Mouse (Mus musculus) yolk sac, embryonic 10.5 days (tissue): Measurements from ENCODE around the gene Iqcf3.
"Not testable (repeated sequence)": the region's sequence is repeated elsewhere in the genome, so short reads cannot be mapped to it uniquely, and the experiment has no call there.

ENCODE experiments used
- DNase-seq: peaks from one replicate; pipeline ENCODE4 v3.0.0-alpha.2; 2017; ENCODE audit warnings: low spot score

Iqcf3 gene

DNA sequence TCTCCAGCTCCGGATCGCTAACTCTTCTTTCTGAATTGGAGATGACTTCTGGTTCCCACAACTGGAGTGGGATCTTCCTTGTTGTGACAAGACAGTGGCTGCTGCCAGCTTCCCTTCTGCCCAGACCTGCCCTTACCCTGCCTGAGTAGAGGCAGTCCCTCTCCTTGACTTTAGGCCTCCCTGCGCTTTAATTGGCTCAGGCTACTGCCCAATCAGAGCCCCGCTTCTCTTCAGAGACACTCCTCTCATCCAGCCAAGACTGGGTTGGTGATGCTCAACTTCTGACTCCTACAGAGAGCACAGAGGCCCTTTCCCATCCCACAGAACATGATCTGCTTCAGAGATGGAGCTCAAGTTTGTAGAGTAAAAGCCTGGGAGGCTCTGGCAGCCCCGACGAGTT, 57.2 kb downstream of the Iqcf3 start:
- DNase-seq: no peak

GRCm38 (mm10) chr9:106501846-106502245, 59.6 kb downstream of the Iqcf3 start:
- no peak for DNase-seq

GRCm38 (mm10) chr9:106499667-106500066, 61.8 kb downstream of the Iqcf3 start, which contains the start of gene Iqcf1:
Gene Iqcf1, plus strand, starts transcription at chr9:106499967.
- DNase-seq: no peak

DNA sequence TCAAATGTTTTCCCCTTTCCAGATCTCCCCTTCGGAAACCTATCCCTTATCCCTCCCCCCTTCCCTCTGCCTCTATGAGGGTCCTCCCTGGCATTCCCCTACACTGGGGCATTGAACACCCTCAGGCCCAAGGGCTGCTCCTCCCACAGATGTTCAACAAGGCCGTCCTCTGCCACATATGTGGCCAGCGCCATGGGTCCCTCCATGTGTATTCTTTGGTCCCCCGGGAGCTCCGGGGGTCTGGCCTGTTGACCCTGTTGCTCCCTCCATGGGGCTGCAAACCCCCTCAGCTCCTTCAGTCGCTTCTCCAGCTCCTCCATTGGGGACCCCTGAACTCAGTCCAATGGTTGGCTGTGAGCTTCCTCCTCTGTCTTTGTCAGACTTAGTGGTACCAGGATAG, 73.8 kb downstream of the Iqcf3 start:
- not testable (repeated sequence) for DNase-seq

DNA sequence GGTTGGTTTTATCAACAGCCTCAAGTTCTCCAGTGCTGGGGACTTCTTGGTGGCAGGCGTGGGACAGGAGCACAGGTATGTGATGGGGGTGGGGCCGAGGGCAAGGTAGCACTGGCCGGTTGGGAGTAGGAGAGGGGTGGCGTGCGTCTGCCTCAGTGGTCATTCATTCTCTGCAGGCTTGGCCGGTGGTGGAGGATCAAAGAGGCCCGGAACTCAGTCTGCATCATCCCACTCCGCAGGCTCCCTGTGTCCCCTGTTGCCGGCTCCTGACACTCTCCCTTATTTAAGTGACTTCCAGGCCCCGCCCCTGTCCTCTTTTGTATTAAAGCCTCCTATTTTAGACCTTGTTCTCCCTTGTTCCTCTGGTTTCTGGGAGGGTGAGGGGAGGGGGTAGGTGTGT, 76.4 kb downstream of the Iqcf3 start:
- no peak for DNase-seq

DNA sequence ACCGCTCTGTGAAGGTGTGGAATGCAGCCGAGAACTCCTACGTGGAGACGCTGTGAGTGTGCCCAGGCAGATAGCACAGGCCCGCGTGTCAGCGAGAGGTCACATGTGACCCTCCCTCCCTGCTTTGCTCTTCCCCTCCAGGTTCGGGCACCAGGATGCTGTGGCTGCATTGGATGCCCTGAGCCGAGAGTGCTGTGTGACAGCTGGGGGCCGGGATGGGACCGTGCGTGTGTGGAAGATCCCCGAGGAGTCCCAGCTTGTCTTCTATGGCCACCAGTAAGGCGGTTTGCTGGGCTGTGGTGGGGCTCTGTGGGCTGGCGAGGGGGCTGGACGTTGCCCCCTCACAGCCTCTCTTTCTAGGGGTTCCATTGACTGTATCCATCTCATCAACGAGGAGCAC, 77.8 kb downstream of the Iqcf3 start:
- DNase-seq: no peak

GRCm38 (mm10) chr9:106483136-106483535, 78.3 kb downstream of the Iqcf3 start:
- DNase-seq: no peak

- no peak for DNase-seq
Observed at GRCm38 (mm10) chr9:106482578-106483115, 78.8 kb downstream of the Iqcf3 start.

DNA sequence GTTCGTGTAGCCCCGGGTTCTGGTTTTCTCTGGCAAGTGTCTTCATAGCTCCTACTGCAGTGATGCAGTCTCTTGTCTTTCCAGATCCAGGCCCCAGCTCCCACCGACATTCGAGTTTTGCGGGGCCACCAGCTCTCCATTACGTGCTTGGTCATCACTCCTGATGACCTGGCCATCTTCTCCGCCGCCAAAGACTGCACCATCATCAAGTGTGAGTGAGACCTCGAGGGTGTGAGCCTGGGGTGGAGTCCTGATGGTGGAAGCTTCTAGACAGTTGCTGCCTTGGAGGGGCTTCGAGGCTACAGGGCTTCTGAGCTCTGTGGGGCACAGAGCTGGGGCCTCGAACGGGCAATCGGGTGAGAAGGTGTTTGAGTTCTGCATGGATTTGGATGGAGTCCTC, 79.8 kb downstream of the Iqcf3 start:
- no peak for DNase-seq

DNA sequence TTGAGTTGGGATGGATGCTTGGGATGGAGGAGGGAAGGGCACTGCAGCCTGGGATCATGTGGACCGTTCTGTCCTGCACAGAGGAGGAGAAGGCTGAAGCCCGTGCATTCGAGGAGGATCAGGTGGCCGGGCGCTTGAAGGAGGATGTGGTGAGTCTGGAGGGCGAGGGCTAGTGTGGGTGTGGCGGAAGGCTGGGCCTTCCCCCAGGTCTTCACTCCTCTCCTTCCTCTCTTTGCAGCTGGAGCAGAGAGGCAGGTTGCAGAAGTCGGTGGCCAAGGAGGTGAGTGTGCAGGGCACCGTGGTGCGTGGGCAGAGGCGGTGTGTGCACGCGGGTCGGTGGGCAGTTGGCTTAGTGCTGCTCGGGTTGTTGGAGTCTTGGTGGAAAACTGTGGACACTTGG, 80.4 kb downstream of the Iqcf3 start:
- no peak for DNase-seq

DNA sequence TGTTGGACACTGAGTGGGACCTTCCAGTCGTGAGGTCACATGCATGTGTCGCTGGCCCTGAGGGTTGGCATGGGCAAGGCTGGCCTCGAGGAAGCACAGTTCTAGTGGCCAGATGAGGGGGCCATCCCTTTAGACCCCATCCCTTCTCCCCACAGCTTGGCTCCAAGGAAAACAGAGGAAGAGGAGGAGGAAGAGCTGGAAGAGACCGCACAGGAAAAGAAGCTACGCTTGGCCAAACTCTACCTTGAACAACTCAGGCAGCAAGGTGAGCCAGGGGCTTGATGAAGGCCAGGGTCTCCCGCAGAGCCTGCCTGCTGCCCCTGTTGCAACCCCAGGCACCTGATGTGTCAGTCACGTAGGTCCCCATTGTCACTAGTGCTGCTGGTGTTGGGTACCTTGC, 80.9 kb downstream of the Iqcf3 start:
- DNase-seq: no peak

- no peak for DNase-seq
Observed at GRCm38 (mm10) chr9:106478101-106478500, 83.3 kb downstream of the Iqcf3 start.

DNA sequence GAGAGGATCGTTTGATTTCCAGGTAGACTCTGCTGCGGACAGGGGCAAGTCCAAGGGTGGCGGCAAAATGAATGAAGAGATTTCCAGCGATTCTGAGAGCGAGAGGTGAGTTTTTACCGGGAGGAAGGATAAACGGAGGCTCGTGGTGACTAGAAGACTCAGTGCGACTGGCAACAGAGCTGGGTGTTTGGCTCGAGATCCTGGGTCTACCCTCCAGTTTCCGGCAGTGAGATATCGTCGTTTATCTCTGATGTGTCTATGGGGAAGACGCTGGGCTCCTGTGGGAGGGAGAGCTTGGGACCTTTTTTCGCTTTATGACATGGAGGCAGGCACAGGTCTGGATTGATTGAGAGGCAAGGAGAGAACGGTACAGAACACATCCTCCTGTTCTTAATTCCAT, 83.8 kb downstream of the Iqcf3 start:
- DNase-seq: no peak

- peak; percentile 99 for DNase-seq
Observed at GRCm38 (mm10) chr9:106476924-106477484, 84.4 kb downstream of the Iqcf3 start, which contains the start of gene Parp3. Gene Parp3, minus strand, starts transcription at chr9:106476949.

DNA sequence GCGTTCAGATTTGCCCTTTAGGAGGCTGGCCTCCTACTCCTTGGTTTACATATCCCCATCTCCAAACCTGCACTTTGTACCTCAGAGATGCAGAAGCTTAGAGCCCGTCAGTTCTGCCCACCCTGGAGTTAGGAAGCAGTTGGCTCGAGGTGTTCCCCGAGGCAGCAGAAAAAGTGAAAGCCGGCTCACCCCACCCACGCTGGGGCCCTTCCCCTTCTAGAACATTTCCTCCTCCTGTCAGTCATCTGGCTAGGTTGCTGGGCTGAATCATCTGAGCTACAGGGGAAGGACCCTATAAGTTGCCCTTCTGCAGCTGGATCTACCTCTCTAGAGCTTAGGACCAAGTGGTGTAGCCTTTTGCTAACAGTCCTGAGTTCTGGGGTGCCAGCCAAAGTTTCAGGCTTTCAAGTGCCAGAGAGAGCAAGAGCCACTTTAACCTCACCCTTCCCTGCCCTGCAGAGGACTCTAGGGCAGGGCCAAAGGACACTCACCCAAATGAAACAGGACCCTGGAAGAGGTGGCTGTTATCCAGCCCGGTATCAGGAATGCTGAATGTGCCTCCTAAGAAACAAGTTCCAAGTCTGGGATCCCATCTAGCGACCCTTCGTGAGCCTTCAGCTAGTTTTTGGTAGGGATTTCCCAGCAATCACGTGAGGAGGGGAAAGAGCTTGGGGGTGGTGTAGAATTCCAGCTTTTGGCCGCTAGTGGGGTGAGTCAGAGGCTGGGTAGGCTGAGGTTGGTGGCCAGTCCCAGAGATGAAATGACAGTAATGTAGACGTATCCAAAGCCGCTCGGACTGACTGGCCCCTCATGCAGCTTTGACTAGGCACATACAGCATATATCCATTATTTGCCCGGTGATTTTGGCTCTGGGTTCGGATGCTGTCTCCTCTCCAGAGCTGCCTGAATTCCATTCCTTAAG, 85.2 kb downstream of the Iqcf3 start:
- DNase-seq: no peak

GRCm38 (mm10) chr9:106475663-106476001, 85.8 kb downstream of the Iqcf3 start, which contains the start of gene Rrp9:
Gene Rrp9, plus strand, starts transcription at chr9:106475963.
- DNase-seq: no peak

GRCm38 (mm10) chr9:106475046-106475445, 86.4 kb downstream of the Iqcf3 start:
- no peak for DNase-seq

DNA sequence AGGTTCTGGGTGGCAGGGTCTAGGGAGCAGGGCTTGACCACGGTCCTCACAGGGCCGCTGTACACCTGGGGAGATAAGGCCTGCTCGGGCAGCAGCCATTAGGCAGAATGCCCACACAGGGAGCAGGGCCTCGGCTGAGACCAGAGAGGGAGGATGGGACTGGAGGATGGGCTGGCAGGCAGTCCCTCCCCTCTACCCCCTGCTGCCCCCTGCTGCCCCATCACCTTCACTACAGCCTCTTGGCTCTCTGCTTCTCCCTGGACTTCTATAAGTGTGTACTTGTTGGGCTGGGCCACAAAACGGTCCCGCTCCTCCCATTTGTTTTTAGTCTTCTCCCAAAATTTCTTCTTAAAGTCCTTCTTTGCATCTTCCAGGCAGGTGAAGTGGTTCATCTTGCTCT, 87.0 kb downstream of the Iqcf3 start:
- DNase-seq: peak; percentile 68

GRCm38 (mm10) chr9:106473753-106474105, 87.7 kb downstream of the Iqcf3 start:
- no peak for DNase-seq

DNA sequence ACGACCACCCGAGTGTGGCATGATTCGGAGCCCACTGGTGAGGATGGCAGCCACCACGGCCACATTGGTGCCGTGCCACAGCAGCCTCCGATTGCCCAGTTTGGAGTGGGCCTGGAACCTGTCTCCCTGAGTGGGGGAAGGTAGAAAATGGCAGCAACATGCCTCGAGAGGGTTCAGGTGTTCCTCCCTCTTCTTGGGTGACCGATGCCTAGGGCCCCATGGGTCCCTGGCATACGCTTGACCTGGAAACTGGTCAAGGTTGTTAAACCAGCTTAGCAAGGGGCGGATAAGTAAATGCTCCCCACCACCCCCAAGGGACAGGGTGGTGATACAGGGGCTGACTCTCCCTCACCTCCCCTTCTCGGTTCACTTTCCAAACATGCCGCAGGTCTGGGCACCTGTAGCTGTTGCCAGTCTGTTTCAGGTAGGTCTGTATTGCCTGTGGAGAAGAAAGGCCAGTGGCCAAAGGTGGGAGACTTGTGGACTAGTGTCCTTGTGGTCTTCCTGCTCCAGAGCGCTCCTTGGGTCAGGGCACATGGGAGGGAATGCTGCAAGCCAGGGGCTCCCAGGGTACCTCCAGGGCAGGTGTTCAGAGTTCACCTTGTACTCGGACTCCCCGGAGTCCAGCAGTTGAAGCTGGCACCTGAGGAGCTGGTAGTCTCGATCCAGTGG, 88.2 kb downstream of the Iqcf3 start:
- no peak for DNase-seq

DNA sequence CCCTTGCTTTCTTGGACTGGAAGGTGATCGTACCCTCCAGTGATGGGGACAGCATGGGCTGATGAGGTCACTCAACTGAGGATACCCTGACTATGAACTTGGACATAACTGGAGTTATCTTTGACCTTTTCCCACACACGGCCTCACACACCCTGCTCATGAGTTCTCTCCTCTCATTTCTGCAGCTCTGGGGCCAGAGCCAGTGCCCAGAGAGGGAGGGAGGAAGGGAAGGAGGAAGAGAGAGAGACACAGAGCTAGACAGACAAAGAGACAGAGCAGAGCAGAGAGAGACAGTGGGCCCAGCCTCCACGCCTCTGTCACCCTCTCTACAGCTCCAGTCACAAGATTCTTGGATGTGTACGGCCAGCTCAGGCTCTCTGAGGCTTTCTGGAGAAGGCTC, 89.1 kb downstream of the Iqcf3 start:
- DNase-seq: no peak

DNA sequence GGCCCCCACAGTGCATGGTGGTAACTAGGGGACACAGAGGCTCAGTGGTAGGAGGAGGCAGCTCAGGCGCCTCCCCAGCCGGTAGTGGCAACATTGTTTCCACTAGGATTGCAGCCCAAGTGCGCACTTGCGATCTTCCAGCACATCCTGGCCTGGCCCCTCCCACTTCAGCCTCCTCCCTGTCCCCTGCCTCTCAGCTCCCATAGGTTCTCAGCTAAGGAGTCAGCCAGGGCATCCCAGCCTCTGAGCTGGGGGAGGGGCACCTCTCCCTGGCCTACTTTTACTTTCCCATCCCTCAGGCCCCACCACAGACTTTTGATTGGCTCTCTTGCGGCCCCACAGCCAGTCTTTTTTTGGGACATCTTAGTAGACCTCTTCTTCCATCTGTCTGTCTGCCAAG, 89.5 kb downstream of the Iqcf3 start:
- DNase-seq: peak; percentile 51
